Mouse (Mus musculus): ENCODE measurements around the gene Stxbp1. TPM values are rescaled to one million over a fixed set of nuclear protein-coding genes. Genes with fewer than 3 reads are reported as not detected.
A peak's percentile ranks its signal among the peaks of the same experiment; 100 is the strongest.

Stxbp1 gene
- polyA plus RNA-seq, 1 experiment from 2014 or later = 22.4 TPM

- H3K4me3 ChIP-seq (ENCODE audit: low read depth, low read length) = no peak overlapping the region
- WGBS = 89% methylated on average over 14 of the region's 14 CpGs
- TF ChIP-seq EP300 (IDR thresholded peaks at IDR 0.05) (no peak), CTCF (IDR thresholded peaks at IDR 0.05) (no peak)
- H3K9ac ChIP-seq (replicated peaks; ENCODE audit: low read depth) = no peak overlapping the region
- DNase-seq (ENCODE audit: low spot score) (no peak), ATAC-seq (no peak)
- H3K4me1 ChIP-seq (ENCODE audit: insufficient read depth, low read depth, low read length) = no peaks in the 10 kb centered on the region
- H3K27ac ChIP-seq (ENCODE audit: low read length) = no peak overlapping the region
- no peaks in the 10 kb centered on the region for H3K9me3 ChIP-seq (ENCODE audit: low read length)
- 0 out of 2 replicates have a peak, but pooled peaks cover 4% of the 10 kb centered on the region for H3K36me3 ChIP-seq (ENCODE audit: insufficient read depth, low read length)
- H3K4me2 ChIP-seq (replicated peaks; ENCODE audit: low read depth, low read length) = no peak overlapping the region
- H3K27me3 ChIP-seq (replicated peaks; ENCODE audit: insufficient read depth, low read length) = no peaks in the 10 kb centered on the region
Observed at GRCm38 (mm10) chr2:32761361-32761760, 85.7 kb downstream of the Stxbp1 start.

DNA sequence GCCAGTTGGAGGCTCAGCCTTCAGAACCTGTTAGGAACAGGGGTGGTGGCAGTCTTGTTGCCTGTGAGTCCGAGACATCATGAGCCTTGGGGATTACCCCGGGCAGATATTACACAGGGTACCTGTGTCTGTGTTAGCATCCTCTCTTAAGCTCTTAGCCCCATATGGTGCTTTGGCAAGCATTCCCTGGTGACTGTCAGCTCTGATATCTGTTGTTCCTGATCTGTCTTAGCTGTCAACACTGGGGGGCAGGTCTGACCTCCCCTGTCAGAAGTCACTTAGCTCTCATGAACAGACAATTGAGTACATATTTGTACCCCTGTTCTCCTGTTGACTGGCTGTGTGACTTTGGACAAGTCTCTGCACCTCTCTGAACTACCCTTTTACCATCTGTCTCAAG lies 88.0 kb downstream of the Stxbp1 start:
- H3K4me1 ChIP-seq (ENCODE audit: insufficient read depth, low read depth, low read length) = no peaks in the 10 kb centered on the region
- ATAC-seq (no peak), DNase-seq (ENCODE audit: low spot score) (no peak)
- peaks cover 7% of the 10 kb centered on the region; the same call in 1 of the 2 replicates for H3K36me3 ChIP-seq (ENCODE audit: insufficient read depth, low read length)
- WGBS = 91% methylated on average over 2 of the region's 2 CpGs
- H3K4me3 ChIP-seq (ENCODE audit: low read depth, low read length) = no peak overlapping the region
- H3K27ac ChIP-seq (ENCODE audit: low read length) = no peak overlapping the region
- no peak for TF ChIP-seq CTCF (IDR thresholded peaks at IDR 0.05)
- H3K9ac ChIP-seq (replicated peaks; ENCODE audit: low read depth) = no peak overlapping the region
- no peaks in the 10 kb centered on the region for H3K27me3 ChIP-seq (replicated peaks; ENCODE audit: insufficient read depth, low read length)
- H3K9me3 ChIP-seq (ENCODE audit: low read length) = no peaks in the 10 kb centered on the region
- H3K4me2 ChIP-seq (replicated peaks; ENCODE audit: low read depth, low read length) = no peak overlapping the region

GRCm38 (mm10) chr2:32758503-32758902 lies 88.5 kb downstream of the Stxbp1 start:
- Histone ChIP-seq H3K27ac (ENCODE audit: low read length) (no peak overlapping the region), H3K4me3 (ENCODE audit: low read depth, low read length) (no peak overlapping the region), H3K27me3 (replicated peaks; ENCODE audit: insufficient read depth, low read length) (no peaks in the 10 kb centered on the region), H3K4me2 (replicated peaks; ENCODE audit: low read depth, low read length) (no peak overlapping the region), H3K36me3 (ENCODE audit: insufficient read depth, low read length) (peaks cover 9% of the 10 kb centered on the region; the same call in 1 of the 2 replicates), H3K9me3 (ENCODE audit: low read length) (no peaks in the 10 kb centered on the region), H3K4me1 (ENCODE audit: insufficient read depth, low read depth, low read length) (no peaks in the 10 kb centered on the region), H3K9ac (replicated peaks; ENCODE audit: low read depth) (no peak overlapping the region)
- no peak for DNase-seq (ENCODE audit: low spot score)
- TF ChIP-seq EP300 (IDR thresholded peaks at IDR 0.05) (no peak), CTCF (IDR thresholded peaks at IDR 0.05) (no peak)
- WGBS = 69% methylated on average over 8 of the region's 8 CpGs
- ATAC-seq = no peak

GRCm38 (mm10) chr2:32757056-32757845 lies 89.8 kb downstream of the Stxbp1 start, which contains the start of gene Tor2a:
Tor2a (plus strand) TSS chr2:32757234.
- Histone ChIP-seq H3K27me3 (replicated peaks; ENCODE audit: insufficient read depth, low read length) (no peaks in the 10 kb centered on the region), H3K4me2 (replicated peaks; ENCODE audit: low read depth, low read length) (peak within 1 kb of the TSS; percentile 78), H3K4me3 (ENCODE audit: low read depth, low read length) (peak within 1 kb of the TSS; percentile 58), H3K9me3 (ENCODE audit: low read length) (no peaks in the 10 kb centered on the region), H3K9ac (replicated peaks; ENCODE audit: low read depth) (peak within 1 kb of the TSS; percentile 71), H3K27ac (ENCODE audit: low read length) (peak within 1 kb of the TSS; percentile 92), H3K4me1 (ENCODE audit: insufficient read depth, low read depth, low read length) (no peaks in the 10 kb centered on the region), H3K36me3 (ENCODE audit: insufficient read depth, low read length) (peaks cover 11% of the 10 kb centered on the region; the same call in 1 of the 2 replicates)
- TF ChIP-seq CTCF (IDR thresholded peaks at IDR 0.05) = peak; percentile 95
- TF ChIP-seq EP300 (IDR thresholded peaks at IDR 0.05) = no peak
- WGBS = under 1% methylated on average over 54 of the region's 66 CpGs
- DNase-seq (ENCODE audit: low spot score) = peak; percentile 99
- peak; percentile 97 for ATAC-seq

- Histone ChIP-seq H3K9me3 (ENCODE audit: low read length) (no peaks in the 10 kb centered on the region), H3K4me3 (ENCODE audit: low read depth, low read length) (no peak overlapping the region), H3K36me3 (ENCODE audit: insufficient read depth, low read length) (peaks cover 7% of the 10 kb centered on the region; the same call in 1 of the 2 replicates), H3K4me2 (replicated peaks; ENCODE audit: low read depth, low read length) (no peak overlapping the region), H3K27ac (ENCODE audit: low read length) (no peak overlapping the region), H3K9ac (replicated peaks; ENCODE audit: low read depth) (no peak overlapping the region), H3K27me3 (replicated peaks; ENCODE audit: insufficient read depth, low read length) (no peaks in the 10 kb centered on the region), H3K4me1 (ENCODE audit: insufficient read depth, low read depth, low read length) (no peaks in the 10 kb centered on the region)
- ATAC-seq = peak; percentile 15
- DNase-seq (ENCODE audit: low spot score) = no peak
- TF ChIP-seq CTCF (IDR thresholded peaks at IDR 0.05) = no peak
- TF ChIP-seq EP300 (IDR thresholded peaks at IDR 0.05) = no peak
- WGBS = 34% methylated on average over 6 of the region's 6 CpGs
Observed at GRCm38 (mm10) chr2:32756674-32757055, 90.4 kb downstream of the Stxbp1 start.

DNA sequence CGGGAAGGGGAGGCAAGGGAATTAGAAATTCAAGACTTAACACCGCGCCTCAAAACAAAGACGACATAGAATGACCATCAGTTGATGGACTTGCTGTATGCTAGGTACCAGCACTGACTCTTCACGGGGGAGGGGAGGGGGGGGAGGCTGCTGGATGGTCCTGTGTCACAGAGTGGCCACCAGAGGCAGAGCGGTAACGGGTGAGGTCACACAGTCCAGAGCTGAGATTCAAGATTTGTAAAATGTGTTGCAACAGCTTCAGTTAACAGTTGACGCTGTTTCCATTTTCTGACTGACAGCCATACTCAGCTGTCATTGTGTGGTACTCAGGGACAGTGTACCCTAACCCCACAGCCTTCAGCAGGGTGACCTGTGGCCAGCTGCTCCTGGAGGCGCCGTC lies 94.9 kb downstream of the Stxbp1 start:
- Histone ChIP-seq H3K4me2 (replicated peaks; ENCODE audit: low read depth, low read length) (peak overlapping the region; percentile 48), H3K27ac (ENCODE audit: low read length) (no peak overlapping the region), H3K4me1 (ENCODE audit: insufficient read depth, low read depth, low read length) (no peaks in the 10 kb centered on the region), H3K36me3 (ENCODE audit: insufficient read depth, low read length) (peaks cover 12% of the 10 kb centered on the region; the same call in 1 of the 2 replicates), H3K27me3 (replicated peaks; ENCODE audit: insufficient read depth, low read length) (no peaks in the 10 kb centered on the region), H3K4me3 (ENCODE audit: low read depth, low read length) (peak overlapping the region; percentile 24; the same call in 1 of the 2 replicates), H3K9ac (replicated peaks; ENCODE audit: low read depth) (no peak overlapping the region), H3K9me3 (ENCODE audit: low read length) (no peaks in the 10 kb centered on the region)
- DNase-seq (ENCODE audit: low spot score) (peak; percentile 78), ATAC-seq (peak; percentile 32)
- TF ChIP-seq CTCF (IDR thresholded peaks at IDR 0.05) (peak; percentile 63), EP300 (IDR thresholded peaks at IDR 0.05) (no peak)
- 66% methylated on average over 10 of the region's 10 CpGs for WGBS
